Mouse (Mus musculus): ENCODE results near the gene Hspb3. TPM values are rescaled to one million over a fixed set of nuclear protein-coding genes. Genes with fewer than 3 reads are reported as not detected.

Gene Hspb3
- 1.3 and 1.9 TPM in 2 replicates for polyA plus RNA-seq (2012; rRNA removed)

DNA sequence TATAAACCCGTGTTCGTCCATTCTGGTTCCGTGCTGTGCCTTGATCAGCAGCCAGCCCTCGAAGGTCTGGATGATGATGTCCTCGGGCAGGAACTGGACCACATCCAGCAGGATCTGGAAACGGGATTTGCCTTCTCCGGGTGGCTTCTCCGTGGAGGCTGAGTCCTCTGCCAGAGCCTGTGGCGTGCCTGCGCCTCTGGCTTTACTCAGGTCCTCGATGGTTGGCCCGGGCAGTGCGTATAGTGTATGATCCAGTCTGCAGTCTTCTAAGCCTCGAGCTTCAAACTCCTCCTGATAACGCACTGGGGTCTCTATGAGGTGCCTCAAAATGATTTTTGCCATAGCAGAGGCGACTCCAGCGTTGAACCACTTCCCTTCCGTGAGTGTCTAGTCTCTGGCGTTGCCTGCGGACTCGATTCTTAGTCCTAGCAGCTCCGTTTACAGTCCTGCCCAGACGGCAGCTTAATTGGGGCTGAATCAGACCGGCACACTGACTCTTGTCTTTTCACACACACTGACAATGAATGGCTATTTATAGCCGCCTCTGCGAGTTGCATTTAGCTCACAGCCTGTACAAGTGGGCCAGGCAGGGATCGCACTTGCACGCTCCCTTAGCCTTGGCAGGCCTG lies at the start of gene Hspb3:
Gene Hspb3 (minus strand): TSS at position 526 of the 629 bp plus-strand sequence.

DNA sequence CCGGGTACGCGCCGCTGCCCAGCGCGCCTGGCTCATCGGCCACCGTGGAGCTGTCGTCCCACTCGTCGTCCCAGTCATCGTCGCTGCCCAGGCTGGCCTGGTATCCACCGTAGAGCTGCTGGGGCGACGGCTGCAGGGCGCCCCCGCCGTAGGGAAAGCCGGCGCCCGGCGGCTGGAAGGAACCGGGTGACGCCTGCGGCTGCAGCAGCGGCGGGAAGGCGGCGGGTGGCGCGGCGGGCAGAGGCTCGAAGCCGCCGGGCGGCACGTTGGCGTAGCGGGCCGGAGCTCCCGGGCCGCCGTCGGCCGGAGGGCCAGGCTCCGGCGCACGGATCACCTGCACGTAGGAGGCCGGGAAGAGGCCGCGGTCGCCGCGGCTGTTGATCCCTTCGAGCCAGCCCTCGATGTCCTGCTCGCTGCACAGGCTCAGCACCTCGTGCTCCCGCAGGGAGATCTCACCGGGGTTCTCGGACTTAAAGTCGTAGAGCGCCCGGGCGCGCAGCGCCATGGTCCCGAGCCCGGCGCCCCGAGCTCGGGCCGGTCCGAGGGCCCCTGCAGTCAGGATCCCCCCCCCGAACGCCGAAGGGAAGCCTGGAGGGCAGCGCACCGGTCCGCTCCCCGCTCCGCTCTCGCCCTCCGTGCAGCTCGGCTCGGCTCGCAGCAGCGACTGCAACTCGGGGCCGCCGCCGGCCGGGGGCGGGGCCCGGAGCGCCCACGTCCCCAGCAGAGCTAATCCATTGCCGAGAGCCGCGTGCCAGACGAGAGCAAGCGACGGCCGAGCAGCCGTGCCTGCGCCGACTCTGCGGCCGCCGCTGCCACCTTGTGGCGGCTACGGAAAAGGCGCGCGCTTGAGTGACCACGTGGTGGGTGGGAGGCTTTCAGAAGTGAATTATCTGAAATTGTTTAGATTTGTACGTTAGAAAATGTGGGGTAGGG lies 45.3 kb downstream of the Hspb3 start, which contains the start of gene Snx18:
Gene Snx18 (minus strand): TSS at position 674 of the 933 bp plus-strand sequence.

Other genes starting within 250 kb of the Hspb3 start
- 14.0 and 20.4 TPM in 2 replicates for gene Snx18, start 45.1 kb downstream of the Hspb3 start, polyA plus RNA-seq (2012; rRNA removed)
- 11.2 and 13.5 TPM in 2 replicates for gene Arl15, start 130.8 kb upstream of the Hspb3 start, polyA plus RNA-seq (2012; rRNA removed)

Data from central nervous system, embryonic 11.5 days (tissue).